Mouse (Mus musculus) ES-Bruce4 (cell line): ENCODE data around the gene Ankrd35. TPM values are rescaled to one million over a fixed set of nuclear protein-coding genes. Genes with fewer than 3 reads are reported as not detected.

Source experiments
- H3K27ac ChIP-seq: 2 replicates; pipeline ENCODE4 v1.5.1; 2012; ENCODE audit warnings: low read length, inconsistent platforms; ENCODE audit not compliant: insufficient read depth
- H3K27me3 ChIP-seq: 2 replicates; pipeline ENCODE4 v1.6.1; 2012; ENCODE audit warnings: mild to moderate bottlenecking, low read length, inconsistent platforms; ENCODE audit not compliant: control insufficient read depth, poor library complexity, insufficient read depth, severe bottlenecking
- H3K36me3 ChIP-seq: 2 replicates; pipeline ENCODE4 v1.6.1; 2012; ENCODE audit warnings: inconsistent platforms, mild to moderate bottlenecking, low read length, moderate library complexity; ENCODE audit not compliant: control insufficient read depth, poor library complexity, insufficient read depth, severe bottlenecking
- H3K4me1 ChIP-seq: one replicate; pipeline ENCODE4 v1.8.1; 2011; ENCODE audit warnings: low read length; ENCODE audit not compliant: control insufficient read depth, insufficient read depth
- H3K4me3 ChIP-seq: 2 replicates; pipeline ENCODE4 v1.5.1; 2011; ENCODE audit warnings: low read depth, mild to moderate bottlenecking, low read length
- H3K9ac ChIP-seq: 2 replicates; pipeline ENCODE4 v1.6.1; 2012; ENCODE audit warnings: low read depth, mild to moderate bottlenecking, inconsistent platforms; ENCODE audit not compliant: poor library complexity, severe bottlenecking
- H3K9me3 ChIP-seq: replicated peaks from 2 replicates; pipeline ENCODE4 v1.6.1; 2012; ENCODE audit warnings: mild to moderate bottlenecking, low read length, inconsistent platforms; ENCODE audit not compliant: control insufficient read depth, poor library complexity, insufficient read depth, severe bottlenecking
- CTCF ChIP-seq: IDR thresholded peaks from one replicate; pipeline ENCODE4 v1.8.1; 2011; ENCODE audit warnings: low read depth, low read length
- EP300 ChIP-seq: IDR thresholded peaks from 2 replicates; pipeline ENCODE4 v1.6.1; 2011; ENCODE audit warnings: low read depth, low read length; ENCODE audit not compliant: insufficient read depth
- POLR2A ChIP-seq: IDR thresholded peaks from one replicate; pipeline ENCODE4 v1.8.1; 2011; ENCODE audit warnings: low read length; ENCODE audit not compliant: insufficient read depth
- polyA plus RNA-seq: library from polyadenylated mRNA; stranded (reverse); fragments of >200 nt; gene quantifications from 2 replicates; pipeline ENCODE4 v1.2.4, GENCODE M21; 2011; ENCODE audit warnings: low read depth; ENCODE audit not compliant: missing spikeins, insufficient read depth, insufficient read length

Ankrd35 gene
- polyA plus RNA-seq, 1 experiment = 3.5 TPM

GRCm38 (mm10) chr3:96706217-96706616, 36.3 kb downstream of the Ankrd35 start:
- no peak overlapping the region for H3K4me3 ChIP-seq
- peaks cover 31% of the 10 kb centered on the region for H3K36me3 ChIP-seq
- no peak overlapping the region for H3K27ac ChIP-seq
- H3K27me3 ChIP-seq = no peaks in the 10 kb centered on the region
- H3K9me3 ChIP-seq = no peaks in the 10 kb centered on the region
- peaks cover 10% of the 10 kb centered on the region for H3K4me1 ChIP-seq
- TF ChIP-seq CTCF (no peak), EP300 (no peak), POLR2A (no peak)
- H3K9ac ChIP-seq = no peak overlapping the region

GRCm38 (mm10) chr3:96706984-96707383, 37.1 kb downstream of the Ankrd35 start:
- H3K27me3 ChIP-seq = no peaks in the 10 kb centered on the region
- no peak overlapping the region for H3K4me3 ChIP-seq
- H3K4me1 ChIP-seq = peaks cover 7% of the 10 kb centered on the region
- no peak overlapping the region for H3K9ac ChIP-seq
- TF ChIP-seq EP300 (no peak), CTCF (no peak), POLR2A (no peak)
- H3K9me3 ChIP-seq = no peaks in the 10 kb centered on the region
- H3K27ac ChIP-seq = no peak overlapping the region
- H3K36me3 ChIP-seq = peaks cover 23% of the 10 kb centered on the region

GRCm38 (mm10) chr3:96707903-96708683, 38.2 kb downstream of the Ankrd35 start, which contains the start of gene Nudt17:
Gene Nudt17 (minus strand): TSS chr3:96708562.
- Histone ChIP-seq H3K27ac (no peak within 1 kb of the TSS), H3K36me3 (peaks cover 19% of the 10 kb centered on the region)

GRCm38 (mm10) chr3:96708684-96709064, 38.7 kb downstream of the Ankrd35 start:
- H3K27ac ChIP-seq = no peak overlapping the region
- H3K27me3 ChIP-seq = no peaks in the 10 kb centered on the region
- H3K9me3 ChIP-seq = no peaks in the 10 kb centered on the region
- H3K4me3 ChIP-seq = no peak overlapping the region
- peaks cover 3% of the 10 kb centered on the region for H3K4me1 ChIP-seq
- no peak overlapping the region for H3K9ac ChIP-seq
- no peak for TF ChIP-seq EP300
- no peak for TF ChIP-seq CTCF
- TF ChIP-seq POLR2A = no peak
- peaks cover 21% of the 10 kb centered on the region for H3K36me3 ChIP-seq

More at GRCm38 (mm10) chr3:96707903-96708683, 38.2 kb downstream of the Ankrd35 start, which contains the start of gene Nudt17:
- H3K4me3 ChIP-seq = peak within 1 kb of the TSS; percentile 68
- H3K9ac ChIP-seq = peak within 1 kb of the TSS; percentile 51
- H3K27me3 ChIP-seq = no peaks in the 10 kb centered on the region
- H3K9me3 ChIP-seq = no peaks in the 10 kb centered on the region
- TF ChIP-seq EP300 = no peak
- TF ChIP-seq CTCF = peak; percentile 84
- H3K4me1 ChIP-seq = peaks cover 7% of the 10 kb centered on the region

- Histone ChIP-seq H3K27ac (no peak overlapping the region), H3K36me3 (peaks cover 22% of the 10 kb centered on the region), H3K27me3 (no peaks in the 10 kb centered on the region), H3K4me1 (no peaks in the 10 kb centered on the region), H3K9ac (no peak overlapping the region), H3K4me3 (no peak overlapping the region), H3K9me3 (no peaks in the 10 kb centered on the region)
- TF ChIP-seq POLR2A (no peak), EP300 (no peak), CTCF (no peak)
Measured at GRCm38 (mm10) chr3:96714286-96714685, 44.4 kb downstream of the Ankrd35 start.

- Histone ChIP-seq H3K9me3 (no peaks in the 10 kb centered on the region), H3K4me1 (no peaks in the 10 kb centered on the region), H3K9ac (no peak overlapping the region), H3K27ac (no peak overlapping the region), H3K27me3 (no peaks in the 10 kb centered on the region), H3K36me3 (peaks cover 23% of the 10 kb centered on the region), H3K4me3 (no peak overlapping the region)
- no peak for TF ChIP-seq POLR2A
- no peak for TF ChIP-seq CTCF
- no peak for TF ChIP-seq EP300
Measured at GRCm38 (mm10) chr3:96715854-96716253, 45.9 kb downstream of the Ankrd35 start.
